Mouse (Mus musculus) G1E (cell line): ENCODE results near the gene Spi1. TPM values are rescaled to one million over a fixed set of nuclear protein-coding genes. Genes with fewer than 3 reads are reported as not detected.

Experiments used
- ATAC-seq: 2 replicates; pipeline ENCODE4 v1.8.0; 2016; ENCODE audit warnings: mild to moderate bottlenecking; ENCODE audit not compliant: insufficient number of reproducible peaks, poor library complexity, low FRiP score, severe bottlenecking; ENCODE audit errors: extremely low read depth
- DNase-seq: peaks from one replicate; pipeline ENCODE4 v3.0.0; 2012; ENCODE audit warnings: low spot score
- H3K27me3 ChIP-seq: 2 replicates; pipeline ENCODE4 v1.6.1; 2012; ENCODE audit warnings: mild to moderate bottlenecking, low read length, inconsistent platforms; ENCODE audit not compliant: insufficient read depth
- H3K36me3 ChIP-seq: replicated peaks from 2 replicates; pipeline ENCODE3; 2012; ENCODE audit warnings: mild to moderate bottlenecking, inconsistent platforms
- H3K4me1 ChIP-seq: 2 replicates; pipeline ENCODE4 v1.6.1; 2012; ENCODE audit warnings: low read depth, low read length, inconsistent platforms, mixed read lengths; ENCODE audit not compliant: insufficient read depth
- H3K4me3 ChIP-seq: 2 replicates; pipeline ENCODE4 v1.5.1; 2012; ENCODE audit warnings: low read depth, mild to moderate bottlenecking, inconsistent platforms, low read length, moderate library complexity, mixed read lengths
- H3K9me3 ChIP-seq: replicated peaks from 2 replicates; pipeline ENCODE4 v1.6.1; 2012; ENCODE audit warnings: inconsistent platforms
- CTCF ChIP-seq: IDR thresholded peaks from 2 replicates; pipeline ENCODE4 v1.5.1; 2012; ENCODE audit warnings: low read depth, low read length, inconsistent platforms, mixed read lengths
- GATA1 ChIP-seq: IDR thresholded peaks from 2 replicates; pipeline ENCODE4 v1.6.1; 2012; ENCODE audit warnings: borderline replicate concordance, low read length, inconsistent platforms, mixed read lengths
- GATA2 ChIP-seq: IDR thresholded peaks from 2 replicates; pipeline ENCODE4 v1.6.1; 2012; ENCODE audit warnings: low read depth, low read length, inconsistent platforms, borderline replicate concordance
- POLR2AphosphoS5 ChIP-seq: IDR thresholded peaks from 2 replicates; pipeline ENCODE4 v1.6.1; 2012; ENCODE audit warnings: low read depth, low read length, inconsistent platforms; ENCODE audit not compliant: insufficient replicate concordance
- TAL1 ChIP-seq: conservative IDR thresholded peaks from 2 replicates; pipeline ENCODE4 v1.6.1; 2012; ENCODE audit warnings: low read depth, low read length, inconsistent platforms, mixed read lengths
- polyA plus RNA-seq: library from polyadenylated mRNA; stranded (reverse); fragments of >175 nt; gene quantifications from 2 replicates; pipeline ENCODE4 v1.2.3, GENCODE M21; 2012
- total RNA-seq, 2 experiments: library from RNA; stranded (forward) in 1 of 2; stranded (reverse) in 1 of 2; fragments of 200-1000 nt in 1 of 2; fragments of >200 nt in 1 of 2; fragmentation: Nextera tagmentation in 1 of 2; gene quantifications; 2 replicates each; pipeline ENCODE4 v1.2.3; 2014 to 2017

Spi1 gene
- total and polyA plus RNA-seq, 3 experiments, result 25.4 to 138 (median 79.8) TPM

DNA sequence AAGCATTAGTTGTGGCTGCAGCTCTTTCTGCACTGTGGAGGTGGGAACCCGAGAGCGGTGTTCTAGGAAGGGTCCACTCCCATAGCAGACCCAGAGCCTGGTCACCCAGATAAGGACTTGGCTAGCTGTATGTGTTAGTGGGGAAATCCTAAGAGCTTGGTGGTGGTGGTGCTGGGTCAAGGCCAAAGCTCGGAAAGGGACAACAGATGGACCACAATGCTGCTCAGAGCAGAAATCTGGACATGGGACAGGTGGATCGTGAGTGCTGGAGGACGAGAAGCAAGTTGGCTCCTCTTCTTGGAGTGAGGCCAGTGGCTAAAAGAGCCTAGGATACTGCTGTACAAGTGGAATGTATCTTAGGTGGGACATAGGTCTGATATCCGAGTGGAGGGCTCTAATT, 37.4 kb downstream of the Spi1 start:
- DNase-seq, result no peak
- Histone ChIP-seq H3K27me3 (peaks cover 54% of the 10 kb centered on the region), H3K9me3 (no peaks in the 10 kb centered on the region), H3K4me3 (no peak overlapping the region), H3K4me1 (peaks cover 13% of the 10 kb centered on the region), H3K36me3 (peaks cover 31% of the 10 kb centered on the region)
- TF ChIP-seq POLR2AphosphoS5 (no peak), GATA2 (no peak), TAL1 (no peak), CTCF (no peak)
- ATAC-seq, result no peak

DNA sequence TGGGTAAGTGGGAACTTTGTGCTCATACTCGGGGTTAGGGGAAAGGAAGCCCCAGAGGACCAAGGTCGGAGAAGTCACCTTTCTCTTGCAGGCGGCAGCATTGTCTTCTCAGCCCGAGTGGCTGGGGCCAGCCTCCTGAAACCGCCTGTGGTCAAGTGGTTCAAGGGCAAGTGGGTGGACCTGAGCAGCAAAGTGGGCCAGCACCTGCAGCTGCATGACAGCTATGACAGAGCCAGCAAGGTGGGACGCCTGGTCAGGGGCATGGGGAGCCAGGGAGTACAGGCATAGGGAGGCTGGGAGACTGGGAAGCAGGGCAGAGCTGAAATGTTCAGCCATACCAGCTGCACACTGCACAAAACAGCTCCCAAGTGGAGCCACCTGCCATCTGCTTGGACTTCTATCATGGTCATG, 38.1 kb downstream of the Spi1 start:
- Histone ChIP-seq H3K4me1 (peaks cover 8% of the 10 kb centered on the region), H3K9me3 (no peaks in the 10 kb centered on the region), H3K36me3 (peaks cover 24% of the 10 kb centered on the region), H3K27me3 (peaks cover 57% of the 10 kb centered on the region), H3K4me3 (no peak overlapping the region)
- no peak for ATAC-seq
- TF ChIP-seq GATA1 (no peak), GATA2 (no peak), TAL1 (no peak)
- no peak for DNase-seq

- Histone ChIP-seq H3K27me3 (peaks cover 63% of the 10 kb centered on the region), H3K4me3 (no peak overlapping the region), H3K9me3 (no peaks in the 10 kb centered on the region), H3K4me1 (peaks cover 8% of the 10 kb centered on the region), H3K36me3 (peaks cover 17% of the 10 kb centered on the region)
- TF ChIP-seq TAL1, result no peak
- TF ChIP-seq GATA1, result no peak
- no peak for TF ChIP-seq POLR2AphosphoS5
- no peak for TF ChIP-seq GATA2
- no peak for TF ChIP-seq CTCF
- ATAC-seq (no peak), DNase-seq (no peak)
These were observed 38.8 kb downstream of the Spi1 start for GRCm38 (mm10) chr2:91121011-91121410.

DNA sequence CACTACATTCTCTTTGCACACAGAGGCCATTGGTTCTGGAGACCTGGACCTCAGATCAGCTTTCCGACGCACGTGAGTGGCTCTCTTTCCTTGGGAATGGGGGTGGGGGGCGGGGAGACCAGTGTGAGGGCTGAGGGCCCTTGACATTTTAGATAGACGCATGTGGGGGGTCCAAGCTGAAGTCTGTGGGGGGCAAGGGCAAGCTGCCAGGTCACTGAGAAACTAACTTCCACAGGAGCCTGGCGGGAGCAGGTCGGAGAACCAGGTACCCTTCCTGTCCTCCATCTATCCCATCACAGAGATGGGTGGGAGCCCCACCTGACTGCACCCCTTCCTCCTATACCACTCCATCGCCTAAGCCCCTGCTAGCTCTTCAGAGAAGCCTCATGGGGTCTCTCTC, 39.3 kb downstream of the Spi1 start:
- peaks cover 8% of the 10 kb centered on the region for H3K4me1 ChIP-seq
- peaks cover 66% of the 10 kb centered on the region for H3K27me3 ChIP-seq
- TF ChIP-seq GATA2, result no peak
- no peak for TF ChIP-seq GATA1
- TF ChIP-seq CTCF, result no peak
- no peak for TF ChIP-seq POLR2AphosphoS5
- no peak for TF ChIP-seq TAL1
- H3K4me3 ChIP-seq, result no peak overlapping the region
- H3K9me3 ChIP-seq, result no peaks in the 10 kb centered on the region
- DNase-seq, result no peak
- ATAC-seq, result no peak
- peaks cover 12% of the 10 kb centered on the region for H3K36me3 ChIP-seq

GRCm38 (mm10) chr2:91123521-91123920, 41.3 kb downstream of the Spi1 start:
- no peak for DNase-seq
- no peak for ATAC-seq
- Histone ChIP-seq H3K4me3 (no peak overlapping the region), H3K36me3 (no peaks in the 10 kb centered on the region), H3K9me3 (no peaks in the 10 kb centered on the region), H3K4me1 (peaks cover 2% of the 10 kb centered on the region), H3K27me3 (peaks cover 77% of the 10 kb centered on the region)
- TF ChIP-seq TAL1 (no peak), GATA2 (no peak), POLR2AphosphoS5 (no peak), GATA1 (no peak), CTCF (no peak)

DNA sequence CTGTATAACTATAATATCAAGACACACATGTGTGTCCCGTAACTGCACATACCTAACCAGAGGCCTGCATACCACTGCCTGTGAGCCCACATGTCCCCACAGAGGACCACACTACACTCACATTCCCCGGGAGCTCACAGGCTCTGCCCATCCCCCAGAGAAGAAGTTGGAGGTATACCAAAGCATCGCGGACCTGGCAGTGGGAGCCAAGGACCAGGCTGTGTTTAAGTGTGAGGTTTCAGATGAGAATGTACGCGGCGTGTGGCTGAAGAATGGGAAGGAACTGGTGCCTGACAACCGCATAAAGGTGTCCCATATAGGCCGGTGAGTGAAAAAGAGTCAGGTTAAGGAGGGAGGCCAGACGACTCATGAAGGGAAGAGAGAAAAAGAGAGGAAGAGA, 42.9 kb downstream of the Spi1 start:
- TF ChIP-seq CTCF (no peak), GATA2 (no peak), POLR2AphosphoS5 (no peak), GATA1 (no peak), TAL1 (no peak)
- H3K4me3 ChIP-seq, result no peak overlapping the region
- peaks cover 3% of the 10 kb centered on the region; the same call in 1 of the 2 replicates for H3K4me1 ChIP-seq
- H3K9me3 ChIP-seq, result no peaks in the 10 kb centered on the region
- ATAC-seq (no peak), DNase-seq (no peak)
- H3K36me3 ChIP-seq, result no peaks in the 10 kb centered on the region
- H3K27me3 ChIP-seq, result peaks cover 79% of the 10 kb centered on the region

- no peak for ATAC-seq
- no peak for DNase-seq
- Histone ChIP-seq H3K9me3 (no peaks in the 10 kb centered on the region), H3K4me1 (peaks cover 3% of the 10 kb centered on the region; the same call in 1 of the 2 replicates), H3K27me3 (peaks cover 72% of the 10 kb centered on the region), H3K36me3 (no peaks in the 10 kb centered on the region), H3K4me3 (no peak overlapping the region)
- no peak for TF ChIP-seq GATA2
These were observed 46.6 kb downstream of the Spi1 start for GRCm38 (mm10) chr2:91128761-91129160.
